ENCODE assay signal across 13 mouse cellular contexts in genomic region chr11:86760357-86760756, GRCm38 (mm10).
"Had no signal": no experiment of that assay in that cellular context is flagged by ENCODE, and none has a peak within 500 bp of the region (broad histone marks: within the 10 kb centered on the region; RNA-seq: fewer than 3 reads in every experiment).

No protein-coding gene starts in this region.

- H3K36me3 ChIP-seq: limb, embryonic 15.5 days; midbrain, embryonic 12.5 days; neural tube, embryonic 13.5 days had no signal

- H3K4me3 ChIP-seq: limb, embryonic 15.5 days; midbrain, embryonic 12.5 days; neural tube, embryonic 13.5 days had no signal

- H3K27me3 ChIP-seq: limb, embryonic 15.5 days; midbrain, embryonic 12.5 days; neural tube, embryonic 13.5 days had no signal

- H3K27ac ChIP-seq: limb, embryonic 15.5 days; midbrain, embryonic 12.5 days; neural tube, embryonic 13.5 days; stomach, postnatal 0 days had no signal

- H3K4me2 ChIP-seq: limb, embryonic 15.5 days; midbrain, embryonic 12.5 days; neural tube, embryonic 13.5 days had no signal

- DNase-seq: kidney, adult 8-10 months; kidney, postnatal 25 days; layer of hippocampus, postnatal 36 days; lung, adult 18-20 months; right cerebral cortex, postnatal 25 days; thymus, adult 2 months; thymus, postnatal 25 days had no signal

- H3K9ac ChIP-seq: limb, embryonic 15.5 days; midbrain, embryonic 12.5 days; neural tube, embryonic 13.5 days had no signal

- ATAC-seq: intestine, postnatal 0 days; midbrain, embryonic 16.5 days had no signal

- H3K9me3 ChIP-seq: limb, embryonic 15.5 days; midbrain, embryonic 12.5 days; neural tube, embryonic 13.5 days had no signal
